ENCODE assay signal across 8 mouse cellular contexts in the genomic region with DNA sequence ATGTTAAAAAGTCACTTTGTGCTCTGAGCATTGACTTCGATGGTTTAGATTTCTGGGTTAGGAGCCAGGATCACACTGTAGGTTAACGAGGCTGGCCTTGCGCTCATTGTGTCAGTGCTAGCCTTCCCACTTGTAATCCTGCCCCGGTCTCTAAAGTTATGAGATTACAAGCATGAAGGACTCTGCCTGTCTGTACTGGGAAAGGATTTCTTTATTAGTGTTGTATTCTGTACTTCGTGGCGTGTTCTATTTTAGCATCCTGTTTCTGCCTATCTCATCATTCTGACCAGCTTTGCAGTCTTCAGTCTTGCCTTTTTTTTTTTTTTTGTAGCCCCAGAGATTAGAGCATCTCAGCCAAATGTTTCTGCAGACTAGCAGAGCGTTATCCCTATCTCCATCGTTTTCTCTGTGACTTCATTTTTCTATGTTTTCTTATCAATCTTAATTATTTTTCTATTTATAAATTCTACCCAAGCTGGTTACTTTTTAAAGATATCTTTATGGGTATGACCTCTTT. TPM values are rescaled to one million over a fixed set of nuclear protein-coding genes. Genes with fewer than 3 reads are reported as not detected.
DNase-seq lines count a peak whose midpoint lies in the region; ATAC-seq and TF ChIP-seq lines count a peak whose summit lies in the region.

No protein-coding gene starts in this region.

- H3K27ac ChIP-seq in heart, adult 2 months: peak overlapping the region; percentile 79
- H3K27ac ChIP-seq in forebrain, embryonic 10.5 days: peak overlapping the region; percentile 91
- no peak overlapping the region for H3K27ac ChIP-seq in liver, embryonic 14.5 days

- TF ChIP-seq CTCF in heart, adult 2 months (IDR thresholded peaks at IDR 0.05): no peak
- TF ChIP-seq CTCF in C2C12 (IDR thresholded peaks at IDR 0.05; ENCODE audit: control insufficient read depth, insufficient read depth, insufficient read length): no peak
- TF ChIP-seq CTCF in liver, embryonic 14.5 days (IDR thresholded peaks at IDR 0.05; ENCODE audit: low read depth): no peak

- H3K79me2 ChIP-seq in heart, adult 2 months (replicated peaks; ENCODE audit: control insufficient read depth, insufficient read depth, low read length): peaks cover 5% of the 10 kb centered on the region
- peaks cover 72% of the 10 kb centered on the region for H3K79me2 ChIP-seq in C2C12 (ENCODE audit: control insufficient read depth, insufficient read depth)

- no peak for DNase-seq in heart, adult 2 months
- no peak for DNase-seq in heart, postnatal 14 days
- DNase-seq in forebrain, embryonic 10.5 days (ENCODE audit: extremely low spot score, low spot score): no peak
- DNase-seq in liver, embryonic 14.5 days (ENCODE audit: low read depth in 3 of 3, low spot score in 3 of 3): no peak
- DNase-seq in ovary, adult 18-20 months (ENCODE audit: low spot score): no peak
- DNase-seq in cerebellum, adult 9-11 months: no peak
- no peak for DNase-seq in ovary, postnatal 14 days (ENCODE audit: low spot score)

- TF ChIP-seq POLR2A in heart, adult 2 months (IDR thresholded peaks at IDR 0.05; ENCODE audit: insufficient read depth, low read depth, low read length): no peak

- peak overlapping the region; percentile 78 for H3K4me3 ChIP-seq in heart, adult 2 months
- peak overlapping the region; percentile 78 for H3K4me3 ChIP-seq in C2C12 (ENCODE audit: insufficient read depth, poor library complexity, severe bottlenecking)
- peak overlapping the region; percentile 99 for H3K4me3 ChIP-seq in forebrain, embryonic 10.5 days
- peak overlapping the region; percentile 77 to 92 for H3K4me3 ChIP-seq in liver, embryonic 14.5 days (ENCODE audit: insufficient read depth in 1 of 2, low read depth in 2 of 2, low read length in 2 of 2)

- H3K9me3 ChIP-seq in forebrain, embryonic 10.5 days: no peaks in the 10 kb centered on the region
- H3K9me3 ChIP-seq in liver, embryonic 14.5 days (ENCODE audit: control insufficient read depth, low read length): no peaks in the 10 kb centered on the region

- intact Hi-C loops in heart, adult 2 months (cut with DNase I): loop anchor here (2.0 to 5.0 kb wide), 2 partner anchors 41 to 129 kb away; no protein-coding TSS in a partner anchor
- intact Hi-C loops in heart, postnatal 14 days (cut with DNase I): loop anchor here (5.0 kb wide), 3 partner anchors 41 to 369 kb away; a partner anchor contains a TSS

- peak overlapping the region; percentile 75; the same call in 1 of the 2 replicates for H3K9ac ChIP-seq in heart, adult 2 months (ENCODE audit: low read depth, low read length)
- H3K9ac ChIP-seq in liver, embryonic 14.5 days (replicated peaks): peak overlapping the region; percentile 87

- ATAC-seq in liver, embryonic 14.5 days (ENCODE audit: insufficient read depth): no peak

- H3K36me3 ChIP-seq in heart, adult 2 months (ENCODE audit: control insufficient read depth, insufficient read depth, low read length): no peaks in the 10 kb centered on the region
- H3K36me3 ChIP-seq in C2C12 (ENCODE audit: control insufficient read depth, insufficient read depth): peaks cover 5% of the 10 kb centered on the region
- peaks cover 11% of the 10 kb centered on the region for H3K36me3 ChIP-seq in forebrain, embryonic 10.5 days (replicated peaks)
- H3K36me3 ChIP-seq in liver, embryonic 14.5 days (replicated peaks; ENCODE audit: control insufficient read depth, insufficient read depth, low read depth): no peaks in the 10 kb centered on the region; the same call in 1 of the 2 replicates

- no peak for TF ChIP-seq EP300 in heart, adult 2 months (IDR thresholded peaks at IDR 0.05; ENCODE audit: insufficient read depth, low read depth, low read length)
- no peak for TF ChIP-seq EP300 in liver, embryonic 14.5 days (IDR thresholded peaks at IDR 0.05; ENCODE audit: low read depth)

- 5% methylated on average over 8 of the region's 8 CpGs for WGBS in heart, adult 2 months
- 24% methylated on average over 8 of the region's 8 CpGs for WGBS in forebrain, embryonic 10.5 days
- WGBS in liver, embryonic 14.5 days (ENCODE audit: insufficient replicate concordance): 15% methylated on average over 8 of the region's 8 CpGs

- H3ac ChIP-seq in C2C12 (ENCODE audit: control insufficient read depth, insufficient read length, low read depth): peak overlapping the region; percentile 96

- peak overlapping the region; percentile 85 for H3K4me2 ChIP-seq in liver, embryonic 14.5 days (ENCODE audit: low read depth)

- peaks cover 62% of the 10 kb centered on the region for H3K79me3 ChIP-seq in C2C12 (ENCODE audit: low read depth)

- H3K27me3 ChIP-seq in heart, adult 2 months (ENCODE audit: control insufficient read depth, insufficient read depth, low read length): no peaks in the 10 kb centered on the region
- H3K27me3 ChIP-seq in C2C12 (ENCODE audit: control insufficient read depth, insufficient read depth, insufficient read length): no peaks in the 10 kb centered on the region
- no peaks in the 10 kb centered on the region for H3K27me3 ChIP-seq in forebrain, embryonic 10.5 days (ENCODE audit: poor library complexity, severe bottlenecking)
- no peaks in the 10 kb centered on the region for H3K27me3 ChIP-seq in liver, embryonic 14.5 days (ENCODE audit: control insufficient read depth, insufficient read depth, low read length)

- H3K4me1 ChIP-seq in heart, adult 2 months (ENCODE audit: control insufficient read depth, insufficient read depth, low read length): peaks cover 3% of the 10 kb centered on the region
- H3K4me1 ChIP-seq in forebrain, embryonic 10.5 days: peaks cover 24% of the 10 kb centered on the region
- H3K4me1 ChIP-seq in liver, embryonic 14.5 days (replicated peaks; ENCODE audit: control insufficient read depth in 2 of 2, insufficient read depth in 2 of 2, low read length in 1 of 2): peaks cover 4 to 17% of the 10 kb centered on the region in 2 experiments

TF ChIP-seq in C2C12, 6 proteins besides CTCF, POLR2A, EP300 and RAD21:
- no peak for TF ChIP-seq MYOD1 (IDR thresholded peaks at IDR 0.05; ENCODE audit: control insufficient read depth, insufficient read length, low read depth)
- TF ChIP-seq USF1 (IDR thresholded peaks at IDR 0.05; ENCODE audit: low read depth): no peak
- TF ChIP-seq CEBPB (IDR thresholded peaks at IDR 0.05; ENCODE audit: low read depth): no peak
- no peak for TF ChIP-seq FOSL1 (IDR thresholded peaks at IDR 0.05; ENCODE audit: insufficient read depth, low read length, poor library complexity, severe bottlenecking)
- no peak for TF ChIP-seq MYOG (IDR thresholded peaks at IDR 0.05; ENCODE audit: control insufficient read depth, extremely low read depth, insufficient read length)
- TF ChIP-seq MAX (IDR thresholded peaks at IDR 0.05): no peak

RNA-seq across cellular contexts. Expression of a gene that starts 0.8 kb away (rescaled TPM):
- 10 to 100 TPM; 15.6 to 21.4 TPM for total RNA-seq in heart, adult 2 months (2021)
- 7.0 and 13.6 TPM in 2 replicates for polyA plus RNA-seq in heart, adult 2 months (2012; rRNA removed)
- 10 to 100 TPM; 16.7 to 18.7 TPM for total RNA-seq in heart, postnatal 14 days (2021)
- 39.9 TPM for polyA plus RNA-seq in C2C12 (2012; fragmentation: generic; extraction: Trizol)
- 112 and 119 TPM in 2 replicates for polyA plus RNA-seq in forebrain, embryonic 10.5 days (2016; fragmentation: Nextera tagmentation; extraction: Ambion mirVana)
- polyA plus RNA-seq in liver, embryonic 14.5 days (2012; rRNA removed): 7.0 and 7.9 TPM in 2 replicates
- 39.4 and 40.1 TPM in 2 replicates for polyA plus RNA-seq in liver, embryonic 14.5 days (2014; fragmentation: Nextera tagmentation; extraction: Ambion mirVana)

RNA-seq across cellular contexts. Expression of a gene that starts 0.9 kb away (rescaled TPM):
- total RNA-seq in heart, adult 2 months (2021): 1 to 10 TPM; 6.9 to 8.4 TPM
- 2.3 and 5.4 TPM in 2 replicates for polyA plus RNA-seq in heart, adult 2 months (2012; rRNA removed)
- 1 to 10 TPM; 7.6 to 8.9 TPM for total RNA-seq in heart, postnatal 14 days (2021)
- polyA plus RNA-seq in C2C12 (2012; fragmentation: generic; extraction: Trizol): 15.6 TPM
- 42.8 and 43.5 TPM in 2 replicates for polyA plus RNA-seq in forebrain, embryonic 10.5 days (2016; fragmentation: Nextera tagmentation; extraction: Ambion mirVana)
- polyA plus RNA-seq in liver, embryonic 14.5 days (2012; rRNA removed): 7.1 and 10.1 TPM in 2 replicates
- polyA plus RNA-seq in liver, embryonic 14.5 days (2014; fragmentation: Nextera tagmentation; extraction: Ambion mirVana): 14.2 and 17.0 TPM in 2 replicates

RNA-seq across cellular contexts. Expression of a gene that starts 25.4 kb away (rescaled TPM):
- not detected for total RNA-seq in heart, adult 2 months (2021)
- 0.18 and 0.25 TPM in 2 replicates for polyA plus RNA-seq in heart, adult 2 months (2012; rRNA removed)
- not detected for total RNA-seq in heart, postnatal 14 days (2021)
- polyA plus RNA-seq in C2C12 (2012; fragmentation: generic; extraction: Trizol): 0.32 TPM
- 0.33 and 0.53 TPM in 2 replicates for polyA plus RNA-seq in forebrain, embryonic 10.5 days (2016; fragmentation: Nextera tagmentation; extraction: Ambion mirVana)
- polyA plus RNA-seq in liver, embryonic 14.5 days (2012; rRNA removed): 0.41 and 0.65 TPM in 2 replicates
- 0.20 and 0.29 TPM in 2 replicates for polyA plus RNA-seq in liver, embryonic 14.5 days (2014; fragmentation: Nextera tagmentation; extraction: Ambion mirVana)

RNA-seq across cellular contexts. Expression of a gene that starts 42.4 kb away (rescaled TPM):
- 1 to 10 TPM; 9.4 to 9.6 TPM for total RNA-seq in heart, adult 2 months (2021)
- 3.3 and 5.5 TPM in 2 replicates for polyA plus RNA-seq in heart, adult 2 months (2012; rRNA removed)
- 1 to 10 TPM; 7.7 to 8.9 TPM for total RNA-seq in heart, postnatal 14 days (2021)
- polyA plus RNA-seq in C2C12 (2012; fragmentation: generic; extraction: Trizol): 2.6 TPM
- polyA plus RNA-seq in forebrain, embryonic 10.5 days (2016; fragmentation: Nextera tagmentation; extraction: Ambion mirVana): 19.7 and 20.8 TPM in 2 replicates
- polyA plus RNA-seq in liver, embryonic 14.5 days (2012; rRNA removed): 1.5 and 2.5 TPM in 2 replicates
- 6.1 and 6.4 TPM in 2 replicates for polyA plus RNA-seq in liver, embryonic 14.5 days (2014; fragmentation: Nextera tagmentation; extraction: Ambion mirVana)
